In genomic region chr10:96048550-96048949, GRCm38 (mm10) we compare ENCODE assay signal across 16 mouse cellular contexts.
A peak's percentile ranks its signal among the peaks of the same experiment; 100 is the strongest.
DNase-seq lines count a peak whose midpoint lies in the region; ATAC-seq and TF ChIP-seq lines count a peak whose summit lies in the region.
"Had no signal": no experiment of that assay in that cellular context is flagged by ENCODE, and none has a peak within 500 bp of the region (broad histone marks: within the 10 kb centered on the region; RNA-seq: fewer than 3 reads in every experiment).

No protein-coding gene starts in this region.

- H3K36me3 ChIP-seq in heart, embryonic 13.5 days = peaks cover 10% of the 10 kb centered on the region; the same call in 1 of the 2 replicates
- H3K36me3 ChIP-seq in heart, adult 2 months (ENCODE audit: control insufficient read depth, insufficient read depth, low read length) = peaks cover 6% of the 10 kb centered on the region
- H3K36me3 ChIP-seq in heart, embryonic 16.5 days (ENCODE audit: control insufficient read depth, insufficient read depth) = no peaks in the 10 kb centered on the region
- no peaks in the 10 kb centered on the region for H3K36me3 ChIP-seq in liver, postnatal 0 days (replicated peaks; ENCODE audit: insufficient read depth, low read length)
- H3K36me3 ChIP-seq: embryonic facial prominence, embryonic 10.5 days; kidney, embryonic 15.5 days; midbrain, embryonic 12.5 days had no signal

- intact Hi-C loops in heart, adult 2 months (cut with DNase I) = no loop called here

- H3K27ac ChIP-seq in heart, embryonic 13.5 days (replicated peaks) = peak overlapping the region; percentile 84
- H3K27ac ChIP-seq in heart, adult 2 months = no peak overlapping the region
- H3K27ac ChIP-seq in heart, embryonic 16.5 days (ENCODE audit: low read length) = peak overlapping the region; percentile 75
- no peak overlapping the region for H3K27ac ChIP-seq in liver, postnatal 0 days (ENCODE audit: low read depth)
- H3K27ac ChIP-seq: hindbrain, embryonic 15.5 days; kidney, embryonic 15.5 days; midbrain, embryonic 12.5 days; neural tube, embryonic 12.5 days had no signal

- H3K4me2 ChIP-seq in heart, embryonic 13.5 days = peak overlapping the region; percentile 51
- peak overlapping the region; percentile 34 for H3K4me2 ChIP-seq in heart, embryonic 16.5 days (ENCODE audit: low read depth, low read length)
- H3K4me2 ChIP-seq in liver, postnatal 0 days (ENCODE audit: low read depth, low read length) = no peak overlapping the region
- H3K4me2 ChIP-seq: hindbrain, embryonic 15.5 days; kidney, embryonic 15.5 days; lung, embryonic 14.5 days; midbrain, embryonic 12.5 days; neural tube, embryonic 12.5 days had no signal

- ATAC-seq in heart, embryonic 13.5 days (ENCODE audit: extremely low read depth, insufficient number of reproducible peaks, low FRiP score, low TSS enrichment) = no peak
- ATAC-seq in heart, embryonic 16.5 days (replicated peaks; ENCODE audit: extremely low read depth, insufficient read depth, low FRiP score) = peak; percentile 72; the same call in 1 of the 2 replicates
- peak; percentile 59; the same call in 1 of the 2 replicates for ATAC-seq in liver, postnatal 0 days
- ATAC-seq: activated CD4-positive, CD25-positive, alpha-beta regulatory T cell, adult 4 months had no signal

- 52% methylated on average over 3 of the region's 3 CpGs for whole genome bisulfite sequencing in heart, embryonic 13.5 days
- WGBS in heart, adult 2 months = 49% methylated on average over 3 of the region's 3 CpGs
- 56% methylated on average over 3 of the region's 3 CpGs for WGBS in heart, embryonic 16.5 days
- WGBS in liver, postnatal 0 days (ENCODE audit: insufficient replicate concordance) = 61% methylated on average over 3 of the region's 3 CpGs

- H3K4me3 ChIP-seq in heart, embryonic 13.5 days = no peak overlapping the region
- no peak overlapping the region for H3K4me3 ChIP-seq in heart, adult 2 months
- no peak overlapping the region for H3K4me3 ChIP-seq in heart, embryonic 16.5 days (ENCODE audit: low read length)
- no peak overlapping the region for H3K4me3 ChIP-seq in liver, postnatal 0 days (ENCODE audit: low read depth, low read length)
- H3K4me3 ChIP-seq: embryonic facial prominence, embryonic 10.5 days; hindbrain, embryonic 15.5 days; kidney, embryonic 15.5 days; midbrain, embryonic 12.5 days; neural tube, embryonic 12.5 days had no signal

- DNase-seq in heart, adult 2 months = no peak
- DNase-seq in ZHBTc4 (ENCODE audit: low read depth, low spot score) = peak; percentile 44
- no peak for DNase-seq in liver, postnatal 0 days
- DNase-seq in urinary bladder, postnatal 14 days (ENCODE audit: low spot score) = no peak
- DNase-seq in urinary bladder, postnatal 36 days (ENCODE audit: low spot score in 2 of 2) = no peak
- DNase-seq: gastrocnemius, postnatal 10 days; layer of hippocampus, adult 9-11 months; lung, embryonic 14.5 days had no signal

- no peak for TF ChIP-seq CTCF in heart, adult 2 months (IDR thresholded peaks at IDR 0.05)
- TF ChIP-seq CTCF in liver, postnatal 0 days (IDR thresholded peaks at IDR 0.05; ENCODE audit: low read depth) = no peak

- no peak for TF ChIP-seq EP300 in heart, adult 2 months (IDR thresholded peaks at IDR 0.05; ENCODE audit: insufficient read depth, low read depth, low read length)
- TF ChIP-seq EP300 in liver, postnatal 0 days (IDR thresholded peaks at IDR 0.05; ENCODE audit: low read depth) = no peak

- no peaks in the 10 kb centered on the region for H3K9me3 ChIP-seq in heart, embryonic 13.5 days
- no peaks in the 10 kb centered on the region for H3K9me3 ChIP-seq in heart, embryonic 16.5 days (replicated peaks; ENCODE audit: control insufficient read depth, low read length)
- H3K9me3 ChIP-seq in liver, postnatal 0 days (ENCODE audit: low read length) = no peaks in the 10 kb centered on the region
- H3K9me3 ChIP-seq: embryonic facial prominence, embryonic 10.5 days; hindbrain, embryonic 15.5 days; kidney, embryonic 15.5 days; midbrain, embryonic 12.5 days; neural tube, embryonic 12.5 days had no signal

- no peak for TF ChIP-seq POLR2A in heart, adult 2 months (IDR thresholded peaks at IDR 0.05; ENCODE audit: insufficient read depth, low read depth, low read length)

- peaks cover 26% of the 10 kb centered on the region for H3K4me1 ChIP-seq in heart, embryonic 13.5 days
- H3K4me1 ChIP-seq in heart, adult 2 months (ENCODE audit: control insufficient read depth, insufficient read depth, low read length) = peaks cover 3% of the 10 kb centered on the region
- peaks cover 14% of the 10 kb centered on the region for H3K4me1 ChIP-seq in heart, embryonic 16.5 days (ENCODE audit: control insufficient read depth, insufficient read depth, low read length)
- 0 out of 2 replicates have a peak, but pooled peaks cover 3% of the 10 kb centered on the region for H3K4me1 ChIP-seq in liver, postnatal 0 days (ENCODE audit: insufficient read depth)
- H3K4me1 ChIP-seq: hindbrain, embryonic 15.5 days; midbrain, embryonic 12.5 days had no signal

- no peak overlapping the region for H3K9ac ChIP-seq in heart, embryonic 13.5 days
- H3K9ac ChIP-seq in heart, adult 2 months (ENCODE audit: low read depth, low read length) = no peak overlapping the region
- no peak overlapping the region for H3K9ac ChIP-seq in heart, embryonic 16.5 days (ENCODE audit: low read length)
- no peak overlapping the region for H3K9ac ChIP-seq in liver, postnatal 0 days (replicated peaks)
- H3K9ac ChIP-seq: hindbrain, embryonic 15.5 days; kidney, embryonic 15.5 days; lung, embryonic 14.5 days; midbrain, embryonic 12.5 days; neural tube, embryonic 12.5 days had no signal

- no peaks in the 10 kb centered on the region for H3K27me3 ChIP-seq in heart, embryonic 13.5 days (replicated peaks)
- no peaks in the 10 kb centered on the region for H3K27me3 ChIP-seq in heart, adult 2 months (ENCODE audit: control insufficient read depth, insufficient read depth, low read length)
- H3K27me3 ChIP-seq in heart, embryonic 16.5 days (ENCODE audit: control insufficient read depth, insufficient read depth, low read length) = no peaks in the 10 kb centered on the region
- no peaks in the 10 kb centered on the region for H3K27me3 ChIP-seq in liver, postnatal 0 days (ENCODE audit: insufficient read depth, low read length)
- H3K27me3 ChIP-seq: hindbrain, embryonic 15.5 days; kidney, embryonic 15.5 days; midbrain, embryonic 12.5 days; neural tube, embryonic 12.5 days had no signal

- no peaks in the 10 kb centered on the region for H3K79me2 ChIP-seq in heart, adult 2 months (replicated peaks; ENCODE audit: control insufficient read depth, insufficient read depth, low read length)

Comparison
In these comparisons a context has a peak if more than half of its experiments do, and no peak if none do; other contexts are left out.
1. H3K27ac ChIP-seq: peak in heart, embryonic 13.5 days (single experiment) and heart, embryonic 16.5 days (single experiment); none in heart, adult 2 months (single experiment) and liver, postnatal 0 days (single experiment).